Mouse (Mus musculus) liver, adult 10 weeks (tissue): ENCODE data around the gene Apobr. TPM values are rescaled to one million over a fixed set of nuclear protein-coding genes. Genes with fewer than 3 reads are reported as not detected.

ENCODE experiments used
- polyA plus RNA-seq: library from polyadenylated mRNA; stranded (reverse); fragments of 350-450 nt; fragmentation: Illumina TruSeq; extraction: RNeasy Lipid Tissue Mini Kit (QIAGEN cat#74804); gene quantifications from one replicate; pipeline ENCODE4 v1.2.3, GENCODE M21; 2014; ENCODE audit warnings: low read depth, low replicate concordance

Apobr gene
- 0.24 TPM for polyA plus RNA-seq

GRCm38 (mm10) chr7:126584506-126584977 is at the start of gene Apobr:
Gene Apobr, plus strand, starts transcription at chr7:126584942.

GRCm38 (mm10) chr7:126566094-126566765 is 18.5 kb upstream of the Apobr start, which contains the start of gene Eif3c:
Gene Eif3c, minus strand, starts transcription at chr7:126566411.

DNA sequence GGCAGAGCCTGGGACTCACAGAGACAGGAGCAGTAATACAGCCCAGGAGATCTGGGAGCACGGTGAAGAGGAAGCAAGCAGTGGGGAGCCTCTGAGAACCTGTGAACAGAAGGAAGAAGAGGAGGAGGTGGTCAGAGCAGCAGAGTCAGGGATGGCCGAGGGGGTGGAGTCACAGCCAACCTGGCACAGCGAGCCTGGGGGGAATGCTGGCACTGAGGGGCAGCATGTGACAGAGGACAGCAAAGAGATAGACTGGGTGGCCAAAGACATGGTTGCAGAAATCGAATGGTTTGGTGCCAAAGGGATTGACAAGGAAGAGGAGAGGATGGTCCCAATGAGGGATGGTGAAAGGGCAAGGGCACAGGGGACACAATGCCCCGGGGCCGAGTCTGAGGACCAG is 975 bp downstream of the Apobr start, which contains the start of gene Cln3:
Cln3 (minus strand) TSS at position 101 of the 400 bp plus-strand sequence.

GRCm38 (mm10) chr7:126594862-126595561 is 10.3 kb downstream of the Apobr start, which contains the start of gene Il27:
Gene Il27, minus strand, starts transcription at chr7:126594941.

DNA sequence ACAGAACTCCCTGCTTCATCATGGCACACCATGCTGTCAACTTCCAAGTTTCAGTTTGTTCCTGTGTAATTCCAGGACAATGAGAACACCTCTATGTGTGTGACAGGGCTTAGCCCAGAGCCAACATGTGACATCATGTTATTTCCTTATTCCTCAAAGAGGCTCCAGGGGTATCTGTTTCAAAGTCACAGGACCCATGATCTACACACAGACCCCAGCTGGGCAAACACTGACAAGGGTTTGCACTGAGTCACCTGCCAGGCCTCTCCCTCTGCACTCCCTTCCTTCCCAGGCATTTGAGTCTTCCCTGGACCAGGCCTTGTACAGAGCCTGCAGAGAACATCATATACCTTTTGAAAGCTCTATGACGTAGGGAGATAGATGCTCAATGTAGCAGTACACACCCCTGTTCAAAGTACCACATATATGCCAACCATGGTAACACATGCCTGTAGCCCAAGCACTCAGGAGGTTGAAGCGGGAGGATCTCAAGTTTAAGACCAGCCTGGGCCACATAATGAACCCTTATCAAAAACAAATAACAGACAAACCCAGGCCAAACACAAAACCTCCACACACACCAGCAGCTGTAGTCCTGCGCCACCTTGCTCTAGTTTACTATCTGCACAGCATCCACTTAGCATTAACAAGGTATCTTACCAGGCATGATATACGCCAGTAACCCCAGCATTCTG is 46.2 kb downstream of the Apobr start, which contains the start of gene Nupr1:
Nupr1 (minus strand) TSS at position 38 of the 695 bp plus-strand sequence.

Other genes starting within 250 kb of the Apobr start
- 0.37 TPM for gene Lat, start 215.4 kb upstream of the Apobr start, polyA plus RNA-seq
- 1.8 TPM for gene Spns1, start 207.5 kb upstream of the Apobr start, polyA plus RNA-seq
- 2.7 TPM for gene Nfatc2ip, start 188.2 kb upstream of the Apobr start, polyA plus RNA-seq
- 0.26 TPM for gene Cd19, start 170.1 kb upstream of the Apobr start, polyA plus RNA-seq
- gene Rabep2, start 156.2 kb upstream of the Apobr start, polyA plus RNA-seq, result 1.0 TPM
- 0.11 TPM for gene Atp2a1, start 121.8 kb upstream of the Apobr start, polyA plus RNA-seq
- gene Sh2b1, start 109.5 kb upstream of the Apobr start, polyA plus RNA-seq, result 3.6 TPM
- 10.8 TPM for gene Tufm, start 97.6 kb upstream of the Apobr start, polyA plus RNA-seq
- 13.8 TPM for gene Atxn2l, start 81.5 kb upstream of the Apobr start, polyA plus RNA-seq
- gene Eif3c, start 18.5 kb upstream of the Apobr start, polyA plus RNA-seq, result 71.2 TPM
- 1.3 TPM for gene Cln3, start 875 bp downstream of the Apobr start, polyA plus RNA-seq
- not detected for gene Il27, start 10.0 kb downstream of the Apobr start, polyA plus RNA-seq
- not detected for gene Nupr1, start 45.9 kb downstream of the Apobr start, polyA plus RNA-seq
- 4.4 TPM for gene Sgf29, start 64.4 kb downstream of the Apobr start, polyA plus RNA-seq
- gene Sult1a1, start 91.5 kb downstream of the Apobr start, polyA plus RNA-seq, result 1,146 TPM
- gene Bola2, start 110.5 kb downstream of the Apobr start, polyA plus RNA-seq, result not detected
- gene Slx1b, start 110.8 kb downstream of the Apobr start, polyA plus RNA-seq, result 2.0 TPM
- 2.7 TPM for gene Coro1a, start 122.8 kb downstream of the Apobr start, polyA plus RNA-seq
- gene Mapk3, start 174.7 kb downstream of the Apobr start, polyA plus RNA-seq, result 5.9 TPM
- not detected for gene Gdpd3, start 181.4 kb downstream of the Apobr start, polyA plus RNA-seq
- gene Ypel3, start 192.0 kb downstream of the Apobr start, polyA plus RNA-seq, result 10.0 TPM
- not detected for gene Tbx6, start 196.5 kb downstream of the Apobr start, polyA plus RNA-seq
- gene Ppp4c, start 207.6 kb downstream of the Apobr start, polyA plus RNA-seq, result 19.8 TPM
- gene Fam57b, start 212.7 kb downstream of the Apobr start, polyA plus RNA-seq, result not detected
- not detected for gene 4930451I11Rik, start 246.7 kb downstream of the Apobr start, polyA plus RNA-seq